Mouse (Mus musculus) embryonic fibroblast, embryonic 13.5 days (primary cell): ENCODE results near the gene Syce2. TPM values are rescaled to one million over a fixed set of nuclear protein-coding genes. Genes with fewer than 3 reads are reported as not detected.

Experiments
- H3K27ac ChIP-seq: 2 replicates; pipeline ENCODE4 v1.5.1; 2012; ENCODE audit warnings: low read length, control low read depth, inconsistent platforms; ENCODE audit not compliant: insufficient read depth
- H3K4me1 ChIP-seq: 2 replicates; pipeline ENCODE4 v1.6.1; 2011; ENCODE audit warnings: low read length; ENCODE audit not compliant: control insufficient read depth, insufficient read depth
- H3K4me3 ChIP-seq: 2 replicates; pipeline ENCODE4 v1.5.1; 2011; ENCODE audit warnings: mild to moderate bottlenecking, control low read depth, low read length; ENCODE audit not compliant: insufficient read depth
- CTCF ChIP-seq: IDR thresholded peaks from 2 replicates; pipeline ENCODE4 v1.5.1; 2011; ENCODE audit warnings: mild to moderate bottlenecking, control low read depth, low read length, moderate library complexity, borderline replicate concordance; ENCODE audit not compliant: insufficient read depth
- POLR2A ChIP-seq: IDR thresholded peaks from 2 replicates; pipeline ENCODE4 v1.6.1; 2011; ENCODE audit warnings: low read depth, mild to moderate bottlenecking, control low read depth, low read length, moderate library complexity
- polyA plus RNA-seq: library from polyadenylated mRNA; stranded (reverse); fragments of >200 nt; gene quantifications from 2 replicates; pipeline ENCODE4 v1.2.4, GENCODE M21; 2011; ENCODE audit warnings: low read depth; ENCODE audit not compliant: missing spikeins, insufficient read length

Gene Syce2
- polyA plus RNA-seq, 1 experiment: 18.9 TPM

GRCm38 (mm10) chr8:84841514-84841913 lies 30.4 kb upstream of the Syce2 start:
- H3K27ac ChIP-seq: no peak overlapping the region
- TF ChIP-seq CTCF (no peak), POLR2A (no peak; the same call in 1 of the 2 replicates)
- H3K4me1 ChIP-seq: no peaks in the 10 kb centered on the region; the same call in none of the 2 replicates
- no peak overlapping the region for H3K4me3 ChIP-seq

- TF ChIP-seq POLR2A (0 out of 2 replicates have a peak, but pooled peaks have one; percentile 34), CTCF (no peak)
- Histone ChIP-seq H3K4me1 (peaks cover 6% of the 10 kb centered on the region), H3K4me3 (peak overlapping the region; percentile 85), H3K27ac (no peak overlapping the region)
Observed at GRCm38 (mm10) chr8:84844397-84845070, 27.4 kb upstream of the Syce2 start.

GRCm38 (mm10) chr8:84845355-84846093 lies 26.4 kb upstream of the Syce2 start:
- Histone ChIP-seq H3K4me1 (peaks cover 6% of the 10 kb centered on the region), H3K4me3 (peak overlapping the region; percentile 85), H3K27ac (no peak overlapping the region; the same call in 1 of the 2 replicates)
- TF ChIP-seq POLR2A (no peak; the same call in 1 of the 2 replicates), CTCF (no peak; the same call in 1 of the 2 replicates)

GRCm38 (mm10) chr8:84846094-84846721 lies 25.7 kb upstream of the Syce2 start:
- TF ChIP-seq POLR2A: no peak
- TF ChIP-seq CTCF: no peak
- H3K4me1 ChIP-seq: peaks cover 6% of the 10 kb centered on the region

GRCm38 (mm10) chr8:84846722-84847572 lies 25.0 kb upstream of the Syce2 start, which contains the start of gene Calr:
TSS of gene Calr (minus strand) at chr8:84846934.
- peak within 1 kb of the TSS; percentile 85 for H3K4me3 ChIP-seq
- peaks cover 6% of the 10 kb centered on the region for H3K4me1 ChIP-seq
- peak within 1 kb of the TSS; percentile 23 for H3K27ac ChIP-seq
- TF ChIP-seq CTCF (no peak), POLR2A (peak; percentile 99)

More at GRCm38 (mm10) chr8:84846094-84846721, 25.7 kb upstream of the Syce2 start:
- peak overlapping the region; percentile 85 for H3K4me3 ChIP-seq
- H3K27ac ChIP-seq: peak overlapping the region; percentile 23

- peak overlapping the region; percentile 15; the same call in 1 of the 2 replicates for H3K27ac ChIP-seq
- H3K4me1 ChIP-seq: peaks cover 6% of the 10 kb centered on the region
- TF ChIP-seq CTCF: no peak
- TF ChIP-seq POLR2A: no peak
- peak overlapping the region; percentile 52; the same call in 1 of the 2 replicates for H3K4me3 ChIP-seq
Observed at GRCm38 (mm10) chr8:84847684-84848435, 24.1 kb upstream of the Syce2 start.

GRCm38 (mm10) chr8:84856434-84856833 lies 15.5 kb upstream of the Syce2 start:
- Histone ChIP-seq H3K4me1 (peaks cover 7% of the 10 kb centered on the region; the same call in 1 of the 2 replicates), H3K27ac (no peak overlapping the region), H3K4me3 (no peak overlapping the region)
- no peak for TF ChIP-seq POLR2A
- no peak for TF ChIP-seq CTCF

- H3K27ac ChIP-seq: peak within 1 kb of the TSS; percentile 11; the same call in 1 of the 2 replicates
- TF ChIP-seq CTCF: no peak
- peak; percentile 99 for TF ChIP-seq POLR2A
- H3K4me1 ChIP-seq: peaks cover 7% of the 10 kb centered on the region; the same call in 1 of the 2 replicates
- peak within 1 kb of the TSS; percentile 90 for H3K4me3 ChIP-seq
Observed at GRCm38 (mm10) chr8:84856864-84857441, 15.0 kb upstream of the Syce2 start, which contains the start of gene Farsa. TSS of gene Farsa (plus strand) at chr8:84856989.
